Mouse (Mus musculus): ENCODE data around the gene Wbp2. TPM values are rescaled to one million over a fixed set of nuclear protein-coding genes. Genes with fewer than 3 reads are reported as not detected.
"Not testable (repeated sequence)": the region's sequence is repeated elsewhere in the genome, so short reads cannot be mapped to it uniquely, and the experiment has no call there.

Wbp2 gene
- total RNA-seq, 2 experiments from 2014 or later: 17.3 to 96.6 TPM

DNA sequence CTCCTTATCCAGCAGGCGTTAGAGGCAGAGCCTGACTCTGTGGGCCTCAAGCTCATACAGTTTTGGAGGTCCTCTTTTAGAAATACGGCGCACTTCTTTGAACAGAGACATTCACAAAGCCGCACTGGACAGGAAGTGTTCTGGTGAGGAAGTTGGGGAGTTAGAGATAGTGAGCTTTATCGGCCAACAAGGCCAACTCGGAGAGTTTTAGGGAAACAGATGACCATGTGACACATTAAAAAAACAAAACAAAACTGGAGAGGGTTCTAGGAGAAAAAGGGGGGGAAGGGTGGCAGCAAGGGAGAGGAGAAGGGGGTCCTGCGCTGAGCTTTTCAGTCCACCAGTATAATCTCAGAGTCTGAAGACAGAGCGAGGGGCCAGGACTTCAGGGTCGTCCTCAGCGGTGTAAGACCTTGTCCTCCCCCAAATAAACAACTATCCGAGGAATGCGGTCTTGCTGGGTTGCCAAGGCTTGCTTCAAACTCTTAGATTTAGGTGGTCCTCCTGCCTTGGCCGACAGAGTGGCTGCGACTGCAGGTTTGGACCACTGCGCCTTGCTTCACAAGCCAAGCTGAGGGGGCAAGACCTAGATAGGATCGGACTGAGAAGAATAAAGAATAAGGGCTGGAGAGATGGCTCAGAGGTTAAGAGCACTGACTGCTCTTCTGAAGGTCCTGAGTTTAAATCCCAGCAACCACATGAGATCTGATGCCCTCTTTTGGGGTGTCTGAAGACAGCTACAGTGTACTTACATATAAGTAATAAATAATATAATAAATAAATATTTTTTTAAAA, 7.2 kb upstream of the Wbp2 start:
- peak; percentile 64 for ATAC-seq (replicated peaks; ENCODE audit: poor library complexity, severe bottlenecking)

DNA sequence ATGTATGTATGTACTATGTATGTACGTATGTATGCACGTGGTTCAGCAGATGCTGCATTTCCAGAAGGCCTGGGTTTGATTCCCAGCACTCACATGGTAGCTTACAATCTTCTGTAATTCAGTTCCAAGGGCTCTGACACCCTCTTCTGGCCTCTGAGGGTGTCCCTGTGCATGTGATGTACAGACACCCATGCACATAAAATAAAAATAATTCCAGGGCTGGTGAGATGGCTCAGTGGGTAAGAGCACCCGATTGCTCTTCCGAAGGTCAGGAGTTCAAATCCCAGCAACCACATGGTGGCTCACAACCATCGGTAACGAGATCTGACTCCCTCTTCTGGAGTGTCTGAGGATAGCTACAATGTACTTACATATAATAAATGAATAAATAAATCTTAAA, 6.2 kb upstream of the Wbp2 start:
- ATAC-seq (replicated peaks; ENCODE audit: poor library complexity, severe bottlenecking): not testable (repeated sequence)

DNA sequence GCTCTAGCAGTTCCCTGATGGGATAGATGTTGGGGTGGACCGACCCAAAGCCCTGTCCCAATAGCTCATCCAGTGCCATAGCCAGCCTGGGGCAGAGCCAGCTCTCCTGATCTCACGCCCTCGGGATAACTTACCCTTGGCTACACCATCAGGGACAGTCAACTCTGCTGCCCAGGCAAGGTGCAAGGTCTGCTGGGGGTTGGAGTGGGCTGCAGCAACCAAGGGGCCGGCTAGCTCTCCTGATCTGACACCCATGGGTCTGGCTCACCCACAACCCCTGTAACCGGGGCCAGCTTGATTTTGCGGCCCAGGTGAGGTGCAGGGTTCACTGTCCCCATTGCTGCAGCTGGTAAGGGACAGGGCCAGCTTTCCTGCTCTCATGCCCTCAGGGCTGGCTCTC, 4.8 kb upstream of the Wbp2 start:
- ATAC-seq (replicated peaks; ENCODE audit: poor library complexity, severe bottlenecking): no peak

DNA sequence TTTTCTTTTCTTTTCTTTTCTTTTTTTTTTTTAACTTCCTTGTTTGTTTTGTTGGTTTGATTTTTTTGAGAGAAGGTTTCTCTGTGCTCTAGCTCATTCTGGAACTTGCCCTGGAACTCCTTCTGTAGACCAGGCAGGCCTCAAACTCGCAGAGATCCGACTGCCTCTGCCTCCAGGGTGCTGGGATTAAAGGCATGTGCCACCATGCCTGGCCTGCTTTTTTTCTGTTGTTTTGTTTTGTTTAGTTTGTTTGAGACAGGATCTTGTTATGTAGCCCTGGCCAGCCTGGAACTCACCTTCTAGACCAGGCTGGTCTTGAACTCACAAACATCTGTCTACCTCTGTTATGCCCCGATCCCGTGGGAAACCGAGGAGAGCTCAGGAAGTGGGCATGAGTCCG, 2.8 kb upstream of the Wbp2 start:
- no peak for ATAC-seq (replicated peaks; ENCODE audit: poor library complexity, severe bottlenecking)

DNA sequence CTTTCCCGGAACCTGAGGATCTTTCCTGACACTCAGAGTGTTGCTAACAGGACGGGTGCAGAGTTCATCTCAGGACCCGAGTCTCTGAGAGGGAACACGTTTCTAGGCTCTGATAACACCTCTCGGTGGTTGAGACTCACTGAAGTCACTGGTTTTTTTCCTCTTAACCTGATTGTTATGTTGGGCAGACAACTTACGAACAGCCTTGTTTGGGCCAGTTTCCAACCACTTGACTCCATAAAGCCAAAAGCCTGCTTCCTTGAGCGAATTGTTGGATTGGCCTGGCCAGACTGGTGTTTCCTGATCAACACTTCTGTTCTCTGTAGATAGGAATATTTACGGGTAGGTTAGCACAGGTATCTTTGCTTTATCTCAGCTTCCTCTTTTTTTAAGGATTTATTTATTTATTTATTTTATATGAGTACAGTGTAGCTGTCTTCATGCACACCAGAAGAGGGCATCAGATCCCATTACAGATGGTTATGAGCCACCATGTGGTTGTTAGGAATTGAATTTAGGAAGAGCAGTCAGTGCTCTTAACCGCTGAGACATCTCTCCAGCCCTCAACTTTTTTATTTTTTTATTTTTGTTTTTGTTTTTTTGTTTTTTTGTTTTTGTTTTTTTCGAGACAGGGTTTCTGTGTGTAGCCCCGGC, 2.1 kb upstream of the Wbp2 start:
- no peak for ATAC-seq (replicated peaks; ENCODE audit: poor library complexity, severe bottlenecking)

DNA sequence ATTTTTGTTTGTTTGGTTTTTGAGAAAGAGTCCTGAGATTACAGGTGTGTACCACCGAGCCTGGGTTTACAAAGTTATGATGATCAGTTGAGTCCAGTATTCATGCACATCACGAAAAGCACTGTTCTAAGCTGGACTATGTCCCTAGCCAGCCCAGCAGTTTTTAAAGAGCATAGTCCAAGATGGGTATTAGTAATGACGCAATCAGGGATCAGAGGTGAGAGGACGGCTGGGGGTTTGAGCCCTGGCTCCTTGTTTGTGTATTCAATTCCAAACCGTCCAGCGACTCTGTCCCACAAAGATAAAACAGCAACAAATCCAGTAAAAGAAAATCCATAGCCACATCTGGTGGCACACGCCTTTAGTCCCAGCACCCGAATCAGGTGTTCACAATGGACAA, 1.4 kb upstream of the Wbp2 start:
- no peak for ATAC-seq (replicated peaks; ENCODE audit: poor library complexity, severe bottlenecking)

DNA sequence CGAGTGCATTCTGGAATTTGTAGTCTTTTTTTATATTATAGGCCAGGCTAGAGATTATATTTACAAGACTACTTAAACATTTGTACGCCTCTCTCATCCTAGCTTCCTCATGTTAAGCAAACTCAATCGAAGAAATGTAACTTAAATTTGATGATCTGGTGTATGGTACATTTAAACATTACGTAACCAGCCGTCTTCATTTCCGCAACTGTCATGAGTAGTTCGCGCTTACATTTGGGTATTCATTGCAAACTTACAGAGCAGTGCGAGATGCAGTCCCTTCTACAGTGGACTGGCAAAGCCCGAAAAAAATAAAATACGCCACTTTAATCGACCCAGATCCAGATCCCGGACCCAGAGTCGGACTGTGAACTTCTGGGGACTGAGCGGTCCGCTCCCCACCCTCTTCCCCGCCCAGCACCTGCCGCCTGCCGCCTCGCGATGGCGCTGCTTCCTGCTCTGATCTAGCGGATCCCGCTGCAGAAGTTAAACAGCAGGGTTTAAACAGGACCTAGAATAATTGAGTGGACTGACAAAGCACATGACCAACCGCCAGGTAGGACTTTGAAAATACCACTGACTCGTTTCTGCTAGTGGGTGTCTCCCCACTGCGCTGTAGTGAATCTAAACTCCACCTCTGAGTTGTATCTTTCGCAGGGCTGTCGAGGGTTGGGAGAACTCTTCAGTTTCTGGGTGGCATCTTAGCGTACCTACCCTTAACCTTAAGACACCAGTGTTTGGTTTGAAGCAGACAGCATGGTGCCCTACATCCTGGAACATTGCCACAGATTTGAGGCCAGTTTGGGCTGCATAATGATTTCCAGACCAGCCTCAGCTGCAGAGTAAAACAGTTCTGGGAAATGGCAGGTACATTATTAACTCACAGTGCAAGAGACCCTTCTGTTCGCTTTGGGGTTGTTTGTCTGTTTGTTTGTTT, 667 bp upstream of the Wbp2 start:
- peak; percentile 67 for ATAC-seq (replicated peaks; ENCODE audit: poor library complexity, severe bottlenecking)

DNA sequence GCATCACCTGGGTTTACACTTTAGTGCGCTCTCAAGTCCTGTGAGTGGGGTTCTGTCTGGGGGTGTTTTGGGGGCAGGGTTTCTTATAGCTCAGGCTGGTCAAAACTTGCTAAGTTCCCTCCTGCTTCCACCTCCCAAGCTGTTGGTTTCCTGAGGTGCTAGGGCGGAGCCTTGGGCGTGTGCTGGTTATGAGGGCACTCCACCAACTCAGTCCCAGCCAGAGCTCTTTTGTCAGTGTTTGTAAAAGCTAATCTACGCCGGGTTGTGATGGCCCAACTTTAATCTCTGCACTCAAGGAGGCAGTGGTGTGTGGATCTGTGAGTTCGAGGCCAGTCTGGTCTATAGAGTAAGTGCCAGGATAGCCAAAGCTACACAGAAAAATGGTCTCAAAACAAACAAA, 2.6 kb downstream of the Wbp2 start:
- no peak for ATAC-seq (replicated peaks; ENCODE audit: poor library complexity, severe bottlenecking)

DNA sequence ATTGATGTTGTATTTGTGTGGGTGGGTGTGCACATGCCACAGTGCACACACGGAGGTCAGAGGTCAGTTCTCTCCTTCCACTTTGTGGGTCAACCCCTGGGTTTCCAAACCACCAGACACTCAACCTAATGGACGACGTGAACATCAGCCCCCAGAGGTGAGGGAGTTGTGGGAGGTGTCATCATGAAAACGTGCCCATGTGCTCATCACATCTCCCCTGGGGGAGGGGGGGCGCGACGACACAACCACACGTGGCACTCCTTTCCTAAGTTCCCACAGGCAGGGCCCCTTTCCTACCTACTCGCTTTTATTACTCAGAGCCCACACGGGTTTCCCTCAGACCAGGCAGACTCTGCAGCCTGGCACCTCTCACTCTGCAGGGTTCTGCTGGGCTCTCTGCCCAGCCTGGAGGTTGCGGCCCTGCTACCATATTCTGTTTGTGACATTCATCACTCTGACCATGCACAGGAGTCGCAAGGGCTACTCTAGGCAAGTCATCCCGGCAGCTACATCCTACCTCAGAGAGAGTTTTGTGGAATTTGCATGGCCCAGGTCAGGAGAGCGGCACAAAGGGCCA, 3.6 kb downstream of the Wbp2 start:
- no peak for ATAC-seq (replicated peaks; ENCODE audit: poor library complexity, severe bottlenecking)

DNA sequence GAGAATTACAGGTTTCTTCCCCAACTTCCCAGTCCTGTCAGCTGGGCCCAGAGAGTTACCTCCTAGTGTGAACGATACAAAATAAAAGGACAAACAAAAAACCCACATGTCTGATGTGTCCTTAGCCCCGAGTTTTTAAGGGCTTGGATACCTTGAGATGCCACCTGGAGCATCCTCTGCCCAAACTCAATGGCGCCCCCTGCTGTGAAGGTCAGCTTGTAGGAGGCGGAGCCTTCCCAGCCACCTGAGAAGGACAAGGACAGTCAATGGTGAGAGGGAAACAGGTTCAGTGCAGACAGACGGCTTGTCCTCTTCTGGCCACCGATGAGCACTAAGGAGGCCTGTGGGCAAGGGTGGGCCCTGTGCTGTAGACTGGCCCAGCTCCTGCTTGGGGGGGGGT, 5.7 kb downstream of the Wbp2 start:
- ATAC-seq (replicated peaks; ENCODE audit: poor library complexity, severe bottlenecking): no peak

DNA sequence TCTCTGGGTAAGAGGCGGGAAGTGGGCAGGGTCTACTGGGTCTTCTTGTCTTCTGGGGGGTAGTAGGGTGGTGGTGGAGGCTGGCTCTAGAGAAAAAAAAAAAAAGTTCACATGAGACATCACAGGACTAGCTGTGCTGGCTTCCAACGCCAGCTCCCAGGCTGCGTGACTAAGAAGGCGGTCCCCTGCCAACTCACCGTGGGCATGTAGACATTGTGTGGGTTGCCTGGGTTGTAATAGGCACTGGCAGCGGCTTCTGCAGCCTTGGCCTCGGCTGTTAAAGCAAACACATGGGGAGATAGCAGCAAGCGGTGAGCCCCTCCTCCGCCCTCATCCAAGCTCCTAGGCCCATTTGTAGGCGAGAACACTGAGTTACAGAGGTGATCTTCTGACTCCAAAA, 7.3 kb downstream of the Wbp2 start:
- ATAC-seq (replicated peaks; ENCODE audit: poor library complexity, severe bottlenecking): no peak

DNA sequence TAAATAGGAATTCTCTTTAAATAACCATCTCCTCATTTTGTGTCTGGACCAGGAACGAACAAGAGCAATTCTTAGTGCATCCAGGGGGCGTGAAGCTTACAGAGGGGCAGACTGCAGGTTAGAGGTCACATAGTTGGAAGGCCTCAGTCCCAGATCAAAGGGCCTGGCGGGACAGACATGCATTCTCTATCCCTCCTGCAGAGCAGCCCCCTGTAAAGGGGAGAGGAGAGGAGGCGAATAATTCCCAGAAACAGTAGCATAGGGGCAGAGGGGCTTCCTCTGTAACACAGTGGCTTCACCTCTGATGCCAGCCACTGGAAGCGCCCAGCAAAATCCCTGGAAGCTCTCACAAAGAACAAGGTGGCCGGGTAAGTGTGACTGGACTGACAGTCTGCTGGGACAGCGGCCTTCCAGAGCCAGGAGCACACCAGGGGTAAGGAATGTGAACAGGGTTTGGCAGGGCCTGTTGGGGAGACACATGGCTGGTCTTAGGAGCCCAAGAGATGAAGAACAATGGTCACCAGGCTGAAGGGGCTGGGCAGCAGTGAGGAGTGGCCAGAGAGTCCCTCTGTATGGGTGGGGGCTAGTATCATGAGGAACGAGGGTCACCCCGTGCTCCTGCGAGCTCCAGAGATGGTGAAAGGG, 8.0 kb downstream of the Wbp2 start:
- ATAC-seq (replicated peaks; ENCODE audit: poor library complexity, severe bottlenecking): no peak

DNA sequence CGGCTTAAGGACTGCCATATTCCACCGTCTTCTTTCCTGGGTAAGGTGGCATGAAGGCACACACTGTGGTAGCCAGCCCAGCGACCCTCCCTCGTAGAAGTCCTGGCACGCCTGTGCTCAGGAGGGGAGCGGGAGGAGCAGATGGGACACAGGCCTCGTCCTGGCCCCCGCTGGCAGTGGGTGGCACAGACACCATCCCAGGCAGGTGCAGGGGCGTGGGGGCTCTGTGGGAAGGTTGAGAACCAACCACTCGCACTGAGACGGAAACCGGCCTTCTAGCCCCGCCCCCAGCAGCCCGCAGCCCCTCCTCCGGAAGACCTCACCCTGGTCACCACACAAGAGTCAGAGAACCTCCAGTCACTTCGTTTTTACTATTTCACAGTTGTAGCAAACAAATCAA, 8.6 kb downstream of the Wbp2 start:
- ATAC-seq (replicated peaks; ENCODE audit: poor library complexity, severe bottlenecking): peak; percentile 60

DNA sequence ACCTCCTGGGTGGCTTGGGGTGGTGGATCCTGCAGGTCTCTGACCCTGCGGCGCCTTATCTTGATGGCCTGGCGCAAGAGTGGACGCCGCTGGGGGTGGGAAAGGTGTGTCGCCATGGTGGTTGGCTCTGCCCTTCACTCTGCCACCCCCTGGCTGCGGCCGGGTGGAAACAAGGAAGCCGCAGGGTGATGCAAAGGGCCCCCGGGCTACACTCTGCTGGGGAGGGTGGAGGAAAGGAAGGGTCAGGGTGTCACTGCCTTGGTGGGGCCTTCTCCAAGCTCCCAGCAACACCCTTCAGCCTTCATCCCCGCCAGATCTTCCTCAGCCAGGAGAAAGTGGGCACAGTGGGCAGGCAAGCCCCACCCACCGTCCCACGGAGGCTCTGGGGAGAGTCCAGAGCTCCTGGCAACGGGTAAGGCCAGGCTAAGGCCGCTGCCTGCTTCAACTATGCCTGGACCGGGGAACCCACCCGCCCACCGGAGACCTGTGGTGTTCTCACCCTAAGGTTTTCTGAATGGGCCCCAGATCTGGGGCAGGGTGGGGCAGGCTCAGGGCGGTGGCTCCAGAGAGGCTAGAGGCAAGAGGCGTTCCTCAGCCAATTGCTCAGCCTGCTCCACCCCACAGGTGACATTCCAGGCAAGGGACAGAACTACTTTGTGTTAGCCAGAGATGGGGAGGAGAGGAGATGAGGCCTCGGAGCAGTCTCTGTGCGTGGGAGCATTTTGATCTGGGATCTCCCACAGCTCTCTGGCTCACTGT, 9.2 kb downstream of the Wbp2 start, which contains the start of gene Unc13d:
Gene Unc13d, minus strand, starts transcription at position 516 of the 759 bp plus-strand sequence.
- peak; percentile 77 for ATAC-seq (replicated peaks; ENCODE audit: poor library complexity, severe bottlenecking)

DNA sequence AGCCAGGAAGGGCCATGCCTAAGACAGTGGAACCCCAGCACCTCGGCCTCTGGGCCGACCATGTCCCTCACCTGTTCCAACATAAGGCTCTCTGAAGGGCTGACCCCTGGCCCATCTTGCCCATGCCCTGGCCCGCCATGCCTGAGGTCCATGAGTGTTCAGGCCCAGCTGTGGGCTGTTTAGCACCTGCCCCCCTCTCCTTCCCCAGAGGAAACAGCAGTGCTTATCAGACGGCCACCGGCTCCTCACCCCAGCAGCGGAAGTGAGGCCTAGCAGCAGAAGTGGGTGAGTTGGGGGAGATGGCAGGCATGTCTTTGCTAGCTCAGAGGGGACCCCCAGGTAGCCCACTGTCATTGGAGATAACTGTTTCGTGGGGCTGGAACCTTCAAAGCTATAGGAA, 10.0 kb downstream of the Wbp2 start:
- ATAC-seq (replicated peaks; ENCODE audit: poor library complexity, severe bottlenecking): 0 out of 2 replicates have a peak, but pooled peaks have one; percentile 9

DNA sequence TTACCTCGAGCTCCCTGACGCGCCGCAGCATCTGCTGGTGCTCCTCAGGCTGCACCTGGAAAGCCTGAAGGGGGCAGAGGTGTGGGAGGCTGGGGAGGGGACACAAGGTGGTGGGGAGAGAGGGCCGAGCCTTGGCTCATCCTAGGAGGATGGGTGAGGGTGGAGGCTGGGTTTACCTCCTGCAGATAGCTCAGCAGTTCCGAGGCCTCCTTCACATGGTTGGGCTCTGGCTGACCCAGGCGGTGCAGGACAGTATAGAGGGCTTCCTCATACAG, 10.6 kb downstream of the Wbp2 start:
- no peak for ATAC-seq (replicated peaks; ENCODE audit: poor library complexity, severe bottlenecking)

DNA sequence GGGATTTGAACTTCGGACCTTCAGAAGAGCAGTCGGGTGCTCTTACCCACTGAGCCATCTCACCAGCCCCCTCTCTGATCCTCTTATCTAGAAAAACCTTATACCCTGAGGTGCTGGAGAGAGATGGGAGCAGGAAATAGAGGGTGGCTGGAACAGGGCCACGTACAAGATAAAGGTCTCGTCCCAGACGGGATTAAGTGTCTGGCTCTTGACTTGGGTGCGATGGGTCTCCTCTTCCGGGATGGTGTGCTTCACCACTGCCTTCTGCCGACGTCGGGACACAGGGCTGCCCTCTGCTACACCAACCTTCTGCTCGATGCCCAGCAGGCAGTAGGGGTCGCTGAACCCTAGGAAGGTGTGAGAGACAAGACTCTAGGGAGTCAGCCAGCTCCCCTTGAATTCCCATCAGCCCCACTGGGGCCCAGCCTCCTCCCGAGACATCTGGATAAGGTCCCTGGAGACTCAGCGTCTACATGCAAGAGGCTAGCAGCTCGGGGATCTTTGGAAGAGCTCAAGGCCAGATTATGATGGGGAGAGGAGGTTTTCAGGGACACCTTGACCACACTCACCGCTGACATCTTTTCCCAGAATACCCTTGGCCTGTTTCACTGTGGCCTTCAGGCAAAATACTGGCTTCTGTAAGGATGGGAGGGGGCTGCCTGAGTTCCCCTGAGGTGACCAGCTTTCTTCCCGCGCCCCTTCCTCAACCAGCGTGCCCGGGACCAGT, 11.1 kb downstream of the Wbp2 start:
- ATAC-seq (replicated peaks; ENCODE audit: poor library complexity, severe bottlenecking): no peak

DNA sequence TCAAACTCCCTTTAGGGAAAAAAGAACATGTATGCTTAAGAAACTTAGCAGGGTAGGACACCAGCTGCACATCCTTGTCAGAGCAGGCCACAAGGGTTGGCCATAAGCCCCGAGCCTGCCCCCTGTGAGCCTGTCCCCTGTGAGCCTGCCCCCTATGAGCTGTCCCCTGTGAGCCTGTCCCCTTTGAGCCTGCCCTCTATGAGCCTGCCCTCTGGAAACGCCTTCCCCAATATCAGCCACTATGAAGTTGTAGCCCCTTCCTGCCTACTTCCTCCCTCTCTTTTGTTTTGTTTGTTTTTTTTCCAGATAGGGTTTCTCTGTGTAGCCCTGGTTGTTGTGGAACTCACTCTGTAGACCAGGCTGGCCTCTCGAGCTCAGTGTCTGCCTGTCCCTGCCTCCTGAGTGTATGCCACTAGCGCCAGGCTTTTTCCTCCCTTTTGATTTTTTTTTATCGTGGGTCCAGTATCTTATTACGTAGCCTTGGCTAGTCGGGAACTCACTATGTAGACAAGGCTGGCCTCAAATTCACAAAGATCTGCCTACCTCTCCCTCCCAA, 12.3 kb downstream of the Wbp2 start:
- ATAC-seq (replicated peaks; ENCODE audit: poor library complexity, severe bottlenecking): no peak

DNA sequence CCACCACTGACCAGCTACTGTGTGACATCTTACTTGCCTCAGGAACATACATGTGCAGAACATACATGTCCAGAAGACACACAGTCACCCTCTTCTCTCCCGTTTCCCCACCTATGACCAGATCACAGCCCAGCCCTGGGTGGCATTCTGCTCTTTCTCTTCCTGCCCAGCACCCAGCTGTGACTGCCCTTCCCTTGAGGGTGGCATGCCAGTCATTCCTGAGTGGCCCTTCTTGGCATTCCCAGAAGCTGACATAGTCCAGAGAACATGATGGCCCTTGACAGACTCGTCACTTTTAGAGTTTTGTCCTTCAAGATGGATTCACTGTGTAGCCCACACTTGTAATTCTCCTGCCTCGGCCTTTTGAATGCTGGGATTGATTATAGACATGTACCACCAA, 14.2 kb downstream of the Wbp2 start:
- ATAC-seq (replicated peaks; ENCODE audit: poor library complexity, severe bottlenecking): no peak

Measured in granulocyte monocyte progenitor cell, adult 5-6 weeks (primary cell).